Mouse (Mus musculus): ENCODE measurements around the gene Icam1.
A peak's percentile ranks its signal among the peaks of the same experiment; 100 is the strongest.
"Not testable (repeated sequence)": the region's sequence is repeated elsewhere in the genome, so short reads cannot be mapped to it uniquely, and the experiment has no call there.

Icam1 gene

DNA sequence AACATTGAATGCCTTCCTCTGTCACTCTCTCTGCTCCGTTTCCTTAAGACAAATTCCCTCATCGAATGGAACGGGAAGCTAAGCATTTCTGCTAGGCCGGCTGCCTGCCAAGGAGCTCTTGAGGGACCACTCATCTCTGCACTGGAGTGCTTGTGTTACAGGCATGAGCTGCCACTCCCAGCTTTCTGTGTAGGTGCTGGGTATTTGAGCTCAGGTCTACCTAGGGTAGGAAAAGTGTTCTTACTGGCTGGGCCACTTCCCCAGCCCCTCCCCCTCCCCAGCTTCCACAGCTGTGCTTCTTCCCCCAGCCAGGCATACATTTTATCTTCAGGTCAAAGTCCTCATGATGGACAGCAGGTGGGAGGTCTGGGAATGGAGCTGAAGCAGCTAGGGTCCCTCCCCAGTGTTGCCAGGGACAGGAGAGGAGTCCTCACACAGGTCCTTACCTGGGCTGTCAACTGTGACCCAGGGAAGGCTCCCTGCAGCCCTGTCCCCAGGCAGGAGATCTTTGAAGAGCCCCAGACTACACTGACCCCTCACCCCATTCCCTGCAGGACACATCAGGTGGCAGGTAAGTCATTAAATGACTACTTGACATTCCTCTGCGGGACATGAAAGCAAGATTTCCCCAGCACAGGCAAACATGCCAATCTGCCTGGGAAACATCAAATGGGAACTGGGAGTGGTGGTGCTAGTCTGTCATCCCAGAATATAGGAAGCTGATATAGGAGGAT, 22.5 kb upstream of the Icam1 start:
- DNase-seq (ENCODE audit: low spot score in 2 of 2) = no peak

GRCm38 (mm10) chr9:20995069-20995468, 20.7 kb upstream of the Icam1 start:
- DNase-seq (ENCODE audit: low spot score in 2 of 2) = no peak

DNA sequence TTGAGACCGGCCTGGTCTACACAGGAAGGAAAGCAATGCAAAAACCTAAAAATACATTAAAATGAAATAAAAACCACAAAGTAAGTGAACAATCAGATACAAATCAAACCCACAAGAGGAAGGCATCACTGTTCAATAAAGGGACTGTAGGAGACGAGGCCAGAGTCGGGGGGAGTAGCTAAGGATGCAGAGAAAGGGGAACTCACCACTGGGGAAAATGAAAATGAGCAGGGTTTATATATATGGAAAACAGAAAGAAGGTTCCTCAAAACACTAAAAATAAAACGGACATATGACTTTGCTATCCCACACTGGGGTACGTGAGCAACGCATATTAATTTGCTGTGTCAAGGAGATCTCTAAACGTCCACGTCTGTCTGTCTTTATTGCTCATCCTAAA, 18.7 kb upstream of the Icam1 start:
- no peak for DNase-seq (ENCODE audit: low spot score in 2 of 2)

- peak in 1 of 2 experiments; percentile 25 for DNase-seq (ENCODE audit: low spot score in 2 of 2)
Measured at GRCm38 (mm10) chr9:20998337-20998736, 17.4 kb upstream of the Icam1 start.

DNA sequence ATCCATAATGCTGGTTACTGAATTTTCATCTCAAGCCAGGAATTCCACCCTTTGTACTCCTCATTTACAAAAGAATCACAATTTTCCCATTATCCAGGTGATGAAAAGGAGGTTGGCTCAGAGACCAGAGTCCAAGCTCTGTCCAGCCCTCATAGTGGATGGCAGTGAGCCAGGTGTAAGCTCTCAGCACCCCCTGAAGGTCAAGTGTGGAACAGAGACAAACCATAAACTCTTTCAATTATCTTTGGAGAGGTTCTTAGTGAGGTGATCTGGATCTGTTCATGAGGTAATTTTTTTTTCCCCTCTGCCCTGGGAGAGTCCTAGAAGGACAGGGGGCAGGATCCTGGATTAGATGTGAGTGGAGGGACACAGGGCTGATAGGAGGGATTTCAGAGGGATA, 15.0 kb upstream of the Icam1 start:
- no peak for DNase-seq (ENCODE audit: low spot score in 2 of 2)

DNA sequence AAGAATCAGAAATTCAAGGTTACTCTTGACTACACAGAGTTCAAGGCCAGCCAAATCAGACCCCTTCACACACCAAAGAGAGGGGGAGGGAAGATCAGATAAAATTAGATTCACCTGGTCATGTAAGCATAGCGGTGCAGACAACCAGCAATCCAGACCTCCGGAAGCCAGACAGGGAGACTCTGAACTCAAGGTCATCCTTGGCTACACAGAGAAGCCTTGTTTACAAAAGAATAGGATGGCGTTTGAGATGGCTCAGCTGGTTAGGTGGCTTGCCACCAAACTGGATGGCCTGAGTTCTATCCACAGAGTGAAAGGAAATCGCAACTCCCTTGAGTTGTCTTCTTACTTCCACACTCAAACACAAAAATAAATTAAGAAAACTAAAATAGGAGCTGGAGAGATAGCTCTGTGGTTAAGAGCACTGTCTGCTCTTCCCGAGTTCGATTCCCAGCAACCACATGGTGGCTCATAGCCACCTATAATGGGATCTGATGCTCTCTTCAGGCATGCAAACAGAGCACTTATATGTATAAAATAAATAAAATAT, 14.1 kb upstream of the Icam1 start:
- DNase-seq (ENCODE audit: low spot score in 2 of 2) = no peak

GRCm38 (mm10) chr9:21002270-21002626, 13.5 kb upstream of the Icam1 start:
- no peak for DNase-seq (ENCODE audit: low spot score in 2 of 2)

DNA sequence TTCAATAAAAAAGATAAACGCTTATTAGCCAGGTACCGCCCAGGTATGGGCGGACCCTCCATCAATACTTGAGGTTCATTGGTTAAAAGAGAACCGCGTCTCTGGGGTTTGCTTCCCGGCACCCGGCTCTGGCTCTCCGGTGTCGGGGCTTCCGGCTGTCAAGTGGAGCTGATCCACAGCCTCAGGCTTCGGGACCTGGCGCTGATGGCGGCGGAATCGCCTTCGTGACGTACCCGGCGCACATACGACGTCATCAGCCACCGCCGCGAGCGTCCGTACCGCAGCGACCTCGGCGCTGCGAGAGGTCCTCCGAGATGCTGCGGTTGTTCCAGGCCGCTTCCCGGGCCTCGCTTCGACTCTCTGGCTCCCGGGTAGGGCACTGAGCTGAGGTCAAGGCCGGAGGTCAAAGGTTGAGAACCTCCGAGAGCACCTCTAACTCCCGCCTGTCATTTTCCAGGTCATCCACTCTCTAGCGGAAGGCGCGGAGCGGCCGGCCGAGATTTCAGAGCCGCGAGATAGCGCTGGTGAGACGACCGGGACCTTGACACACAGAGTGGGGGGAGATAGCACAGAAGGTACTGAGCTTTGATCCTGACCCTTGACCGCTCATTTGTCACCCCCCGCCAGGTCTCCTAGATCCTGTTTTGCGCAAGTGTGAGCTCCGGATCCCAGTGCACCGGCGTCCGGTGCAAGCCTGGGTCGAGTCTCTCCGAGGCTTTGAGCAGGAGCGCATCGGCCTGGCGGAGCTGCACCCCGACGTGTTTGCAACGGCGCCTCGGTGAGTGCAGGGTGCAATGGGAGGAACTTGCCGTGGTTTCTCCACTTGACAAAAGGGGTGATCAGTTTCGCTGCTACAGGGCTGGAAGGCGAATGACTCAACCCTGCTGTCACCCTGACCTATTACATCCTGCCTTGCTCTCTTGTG, 12.9 kb upstream of the Icam1 start, which contains the start of gene Mrpl4:
Mrpl4 (plus strand) TSS at position 112 of the 925 bp plus-strand sequence.
- DNase-seq (ENCODE audit: low spot score in 2 of 2) = peak; percentile 89 to 94

- no peak for DNase-seq (ENCODE audit: low spot score in 2 of 2)
Measured at GRCm38 (mm10) chr9:21007313-21007952, 8.4 kb upstream of the Icam1 start.

DNA sequence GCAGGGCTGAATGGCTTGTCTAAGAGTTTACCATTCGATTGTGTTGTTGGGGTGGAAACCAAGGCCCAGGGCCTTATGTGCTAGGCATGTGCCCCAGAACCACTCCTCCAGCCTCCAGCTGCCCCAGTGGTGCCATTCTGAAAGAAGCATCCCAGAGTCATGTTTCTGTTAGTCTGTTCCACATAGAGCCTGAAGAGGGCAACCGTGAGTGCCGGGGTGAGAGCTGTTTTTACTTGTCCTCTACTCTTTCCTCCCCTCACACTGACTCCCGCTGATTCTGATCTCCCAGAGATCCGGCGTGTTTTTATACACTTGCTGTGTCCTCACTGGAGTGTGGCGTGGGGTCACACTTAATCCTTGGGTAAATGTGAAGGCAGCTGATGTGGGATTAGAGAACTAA, 7.8 kb upstream of the Icam1 start:
- DNase-seq (ENCODE audit: low spot score in 2 of 2) = no peak

DNA sequence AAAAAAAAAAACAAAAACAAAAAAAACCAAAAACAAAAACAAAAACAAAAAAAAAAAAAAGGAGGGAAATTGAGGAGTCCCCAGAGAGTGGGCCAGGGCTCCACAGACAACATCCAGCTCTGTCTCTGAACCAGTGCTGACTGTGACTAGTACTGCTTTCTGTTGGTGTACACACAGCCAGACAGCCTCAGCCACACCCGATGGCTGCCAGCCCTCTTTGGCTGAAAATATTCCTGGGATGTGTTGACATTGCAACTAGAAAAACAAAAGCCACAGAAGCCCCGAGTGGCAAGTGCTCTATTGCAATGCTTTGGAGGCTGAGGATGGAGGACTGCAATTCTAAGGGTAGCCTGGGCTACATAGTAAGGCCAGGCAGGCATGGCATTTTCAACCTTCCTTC, 5.4 kb upstream of the Icam1 start:
- DNase-seq (ENCODE audit: low spot score in 2 of 2) = no peak

GRCm38 (mm10) chr9:21010939-21011541, 4.7 kb upstream of the Icam1 start:
- not testable (repeated sequence) for DNase-seq (ENCODE audit: low spot score in 2 of 2)

DNA sequence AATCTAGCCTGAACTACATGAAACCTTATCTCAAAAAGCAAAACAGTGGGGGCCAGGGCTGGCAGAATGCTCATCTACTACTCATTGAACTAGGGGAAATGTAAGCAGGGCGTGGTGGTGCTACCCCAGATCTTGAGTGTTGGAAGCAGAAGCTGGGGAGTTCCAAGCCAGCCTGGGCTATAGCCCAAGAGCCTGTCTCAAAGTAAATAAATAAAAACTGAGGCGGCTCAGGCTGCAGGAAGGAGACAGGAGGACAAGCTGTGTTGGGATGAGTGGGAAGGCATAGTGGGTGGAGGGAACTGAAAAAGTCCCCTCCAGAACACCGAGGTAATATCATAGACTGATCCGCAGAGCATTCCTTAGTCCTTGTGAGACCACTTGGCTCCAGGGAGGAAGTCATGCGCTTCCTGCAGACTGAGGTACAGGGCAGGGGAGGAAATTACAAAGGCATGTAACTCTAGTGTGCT, 3.9 kb upstream of the Icam1 start:
- peak in 1 of 2 experiments; percentile 26 for DNase-seq (ENCODE audit: low spot score in 2 of 2)

DNA sequence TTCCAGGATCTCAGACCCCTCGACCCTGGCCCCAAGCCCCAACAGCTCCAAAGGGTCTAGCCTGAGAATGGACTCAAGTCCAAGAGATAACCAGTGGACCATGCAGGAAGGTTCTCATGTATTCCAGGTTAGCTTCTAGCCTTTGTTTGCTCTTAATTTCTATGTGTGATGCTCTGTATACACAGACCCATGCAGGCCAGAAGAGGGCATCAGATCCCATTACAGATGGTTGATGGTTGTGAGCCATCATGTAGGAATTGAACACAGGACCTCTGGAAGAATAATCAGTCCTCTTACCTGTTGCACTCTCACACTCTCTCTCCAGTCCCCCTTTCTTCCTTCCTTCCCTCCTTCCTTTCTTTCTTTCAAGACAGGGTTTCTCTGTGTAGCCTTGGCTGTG, 3.4 kb upstream of the Icam1 start:
- DNase-seq (ENCODE audit: low spot score in 2 of 2) = no peak

DNA sequence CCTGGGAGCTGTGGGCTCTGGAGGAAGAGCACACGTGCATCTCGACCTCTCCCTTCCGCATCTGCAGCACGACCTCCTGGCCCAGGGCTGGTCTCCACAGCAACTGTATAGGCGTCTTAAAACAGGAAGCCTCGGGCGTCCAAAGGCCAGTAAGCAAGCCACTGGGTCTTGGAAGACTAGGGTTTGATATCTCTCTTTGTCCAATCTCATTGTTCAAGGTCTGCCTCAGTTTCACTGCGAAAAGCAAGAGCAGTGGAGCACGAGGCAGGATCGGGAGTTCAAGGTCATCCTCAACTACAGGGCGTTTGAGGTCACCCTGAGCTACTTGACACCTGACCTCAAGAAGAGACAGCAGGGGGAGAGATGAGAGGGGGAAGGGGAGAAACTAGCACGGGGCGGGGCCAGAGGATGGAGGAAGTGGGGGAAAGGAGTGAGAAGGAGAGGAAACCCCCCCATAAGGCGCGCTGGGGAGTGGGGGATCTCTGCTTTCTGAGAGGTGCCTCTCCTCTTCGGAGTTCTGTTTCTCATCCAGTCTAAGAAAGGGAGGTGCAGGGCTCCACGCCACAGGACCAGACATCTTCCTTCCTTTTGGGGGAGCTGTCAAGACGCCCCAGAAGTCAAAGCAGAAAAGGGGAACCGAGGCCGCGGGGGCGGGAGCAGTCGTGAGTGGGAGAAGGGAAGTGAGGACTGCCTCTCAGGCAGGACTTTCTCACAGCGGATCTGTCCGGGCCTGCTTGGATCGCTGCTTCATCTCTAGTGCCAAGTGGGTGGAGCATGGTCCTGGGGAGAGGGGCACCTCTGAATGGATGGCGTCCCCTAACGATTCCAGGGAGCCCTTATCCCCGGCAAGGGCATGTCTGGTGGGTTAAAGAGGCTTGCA, 854 bp upstream of the Icam1 start:
- DNase-seq (ENCODE audit: low spot score in 2 of 2) = peak; percentile 58 to 82

DNA sequence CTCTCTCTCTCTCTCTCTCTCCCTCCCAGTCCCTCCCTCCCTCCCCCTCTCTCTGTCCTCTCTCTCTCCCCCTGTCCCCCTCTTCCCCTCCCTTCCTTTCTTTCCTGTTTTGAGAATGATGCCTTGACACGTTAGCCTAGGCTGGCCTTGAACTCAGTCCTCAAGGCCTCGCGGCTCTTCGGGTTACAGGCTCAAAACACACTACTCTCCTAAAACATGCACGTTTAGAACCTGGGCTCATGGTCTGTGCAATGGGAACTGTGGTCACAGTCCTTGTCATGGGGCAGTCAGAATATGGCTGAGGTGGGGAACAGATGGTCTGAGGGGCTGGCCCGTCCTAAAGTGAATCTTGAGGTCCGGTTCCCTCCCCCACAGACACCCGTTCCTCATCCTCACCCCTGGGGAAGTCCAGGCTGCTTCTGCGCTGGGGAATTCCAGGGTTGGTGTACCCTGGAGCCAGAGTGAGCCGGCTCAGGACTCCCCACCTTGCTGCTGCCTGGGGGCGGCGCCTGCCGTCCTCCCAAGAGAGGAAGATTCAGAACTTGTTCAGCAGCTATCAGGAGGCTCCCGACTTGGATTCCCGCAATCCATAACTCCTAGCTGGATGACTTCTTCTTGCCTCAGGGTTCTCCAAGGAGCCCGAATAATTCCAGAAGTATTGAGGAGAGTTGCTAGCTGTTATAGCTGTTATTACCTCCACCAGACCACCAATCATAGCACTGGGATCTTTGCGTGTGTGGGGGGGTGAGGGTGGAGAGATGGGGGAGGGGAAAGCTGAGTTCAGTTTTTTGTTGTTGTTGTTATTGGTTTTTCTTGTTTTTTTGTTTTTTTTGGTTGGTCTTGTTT, 769 bp downstream of the Icam1 start:
- DNase-seq (ENCODE audit: low spot score in 2 of 2) = no peak

DNA sequence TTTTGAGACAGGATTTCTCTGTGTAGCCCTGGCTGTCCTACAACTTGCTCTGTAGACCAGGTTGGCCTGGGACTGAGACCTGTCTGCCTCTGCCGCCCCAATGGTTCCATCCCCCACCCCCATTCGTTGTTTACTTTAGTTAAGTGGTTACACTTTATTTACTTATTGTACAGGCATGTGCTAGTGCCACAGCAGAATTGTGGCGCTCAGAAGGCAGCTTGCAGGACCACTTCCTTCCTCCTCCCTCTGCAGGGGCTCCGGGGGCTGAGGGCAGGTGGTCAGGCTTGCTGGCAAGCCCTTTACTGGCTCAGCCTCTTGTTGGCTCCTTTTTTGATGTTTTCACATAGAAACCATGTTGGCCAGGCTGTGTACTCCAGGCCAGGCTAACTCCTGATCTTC, 1.4 kb downstream of the Icam1 start:
- no peak for DNase-seq (ENCODE audit: low spot score in 2 of 2)

DNA sequence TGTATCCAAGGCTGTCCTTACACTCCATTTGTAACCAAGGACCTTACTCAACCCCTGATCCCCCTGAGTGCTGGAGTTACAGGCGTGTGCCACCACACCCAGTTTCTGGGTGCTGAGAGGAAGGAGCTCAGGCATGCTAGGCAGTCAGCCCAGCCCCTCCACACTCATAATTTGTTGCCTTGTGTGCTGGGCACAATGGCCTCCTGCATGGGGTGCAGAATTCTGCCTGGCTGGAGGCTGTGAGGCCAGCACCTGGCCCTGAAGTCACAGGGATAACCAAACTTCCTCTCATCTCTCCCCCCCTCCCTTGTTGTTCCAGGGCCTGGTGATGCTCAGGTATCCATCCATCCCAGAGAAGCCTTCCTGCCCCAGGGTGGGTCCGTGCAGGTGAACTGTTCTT, 2.8 kb downstream of the Icam1 start:
- DNase-seq (ENCODE audit: low spot score in 2 of 2) = no peak

- no peak for DNase-seq (ENCODE audit: low spot score in 2 of 2)
Measured at GRCm38 (mm10) chr9:21021363-21021762, 5.6 kb downstream of the Icam1 start.

DNA sequence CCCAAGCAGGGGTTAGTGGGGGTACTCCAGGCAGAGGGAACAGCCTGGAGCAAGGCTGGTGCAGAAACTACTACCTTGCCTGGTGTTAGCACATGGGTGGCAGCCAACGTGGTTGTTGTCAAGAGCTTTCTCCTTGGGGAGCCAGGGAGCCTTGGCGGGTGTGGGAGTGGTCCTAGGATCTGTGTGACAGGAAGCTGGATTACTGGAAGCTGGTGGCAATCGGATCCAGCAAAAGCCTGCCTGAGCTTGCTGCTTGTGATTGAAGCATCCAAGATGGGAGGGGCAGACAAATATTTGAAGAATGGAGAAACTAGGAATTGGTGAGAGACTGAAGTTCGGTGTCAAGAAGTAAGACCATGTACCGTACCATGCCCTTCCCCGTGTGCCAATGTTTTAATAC, 6.5 kb downstream of the Icam1 start:
- DNase-seq (ENCODE audit: low spot score in 2 of 2) = no peak
